Comparison of ENCODE assay signal across 9 mouse cellular contexts in genomic region chr16:27389534-27390282, GRCm38 (mm10). TPM values are rescaled to one million over a fixed set of nuclear protein-coding genes. Genes with fewer than 3 reads are reported as not detected.
DNase-seq lines count a peak whose midpoint lies in the region; ATAC-seq and TF ChIP-seq lines count a peak whose summit lies in the region.
"Had no signal": no experiment of that assay in that cellular context is flagged by ENCODE, and none has a peak within 500 bp of the region (broad histone marks: within the 10 kb centered on the region; RNA-seq: fewer than 3 reads in every experiment).

No protein-coding gene starts in this region.

- peak overlapping the region; percentile 69 for H3K4me2 ChIP-seq in kidney, postnatal 0 days (ENCODE audit: low read length)

- ATAC-seq in granulocyte monocyte progenitor cell, adult 5-6 weeks (replicated peaks; ENCODE audit: poor library complexity, severe bottlenecking), result peak; percentile 7; the same call in 1 of the 2 replicates
- no peak for ATAC-seq in kidney, postnatal 0 days (replicated peaks; ENCODE audit: low FRiP score, low read depth)

- H3K9ac ChIP-seq in kidney, postnatal 0 days (ENCODE audit: low read depth, low read length), result peak overlapping the region; percentile 95

- no peaks in the 10 kb centered on the region for H3K27me3 ChIP-seq in thymus, adult 2 months (ENCODE audit: control insufficient read depth, insufficient read depth, low read length)
- no peaks in the 10 kb centered on the region for H3K27me3 ChIP-seq in kidney, postnatal 0 days (ENCODE audit: insufficient read depth, low read length)
- no peaks in the 10 kb centered on the region for H3K27me3 ChIP-seq in midbrain, embryonic 10.5 days (ENCODE audit: low read depth, poor library complexity, severe bottlenecking)

- no peaks in the 10 kb centered on the region for H3K9me3 ChIP-seq in kidney, postnatal 0 days (replicated peaks; ENCODE audit: low read length)
- no peaks in the 10 kb centered on the region for H3K9me3 ChIP-seq in midbrain, embryonic 10.5 days (replicated peaks)

- peak; percentile 4 for DNase-seq in thymus, adult 2 months
- no peak for DNase-seq in thymus, postnatal 10 days (ENCODE audit: low spot score in 2 of 2)
- peak; percentile 41 for DNase-seq in cerebellum, adult 9-11 months
- DNase-seq in kidney, postnatal 0 days (ENCODE audit: low spot score), result peak; percentile 57
- peak; percentile 26 for DNase-seq in midbrain, embryonic 10.5 days (ENCODE audit: low spot score)
- DNase-seq in left cerebral cortex, adult 18-20 months (ENCODE audit: low spot score in 2 of 2), result no peak
- DNase-seq in left cerebral cortex, adult 11 months (ENCODE audit: low spot score), result no peak

- no peaks in the 10 kb centered on the region for H3K36me3 ChIP-seq in thymus, adult 2 months (ENCODE audit: control insufficient read depth, insufficient read depth, low read length)
- no peaks in the 10 kb centered on the region for H3K36me3 ChIP-seq in kidney, postnatal 0 days (ENCODE audit: insufficient read depth, low read length)
- no peaks in the 10 kb centered on the region for H3K36me3 ChIP-seq in midbrain, embryonic 10.5 days

- no peak for TF ChIP-seq POLR2A in thymus, adult 2 months (IDR thresholded peaks at IDR 0.05; ENCODE audit: control insufficient read depth, extremely low read depth, insufficient read depth, low read length, poor library complexity)

- H3K27ac ChIP-seq in thymus, adult 2 months (ENCODE audit: control insufficient read depth, insufficient read depth, low read length), result no peak overlapping the region; the same call in 1 of the 2 replicates
- peak overlapping the region; percentile 97 for H3K27ac ChIP-seq in kidney, postnatal 0 days
- peak overlapping the region; percentile 98 for H3K27ac ChIP-seq in midbrain, embryonic 10.5 days (replicated peaks)

- H3K4me3 ChIP-seq in thymus, adult 2 months (ENCODE audit: control insufficient read depth, insufficient read depth, low read length), result peak overlapping the region; percentile 99; the same call in 1 of the 2 replicates
- H3K4me3 ChIP-seq in kidney, postnatal 0 days (replicated peaks; ENCODE audit: low read depth, low read length), result peak overlapping the region; percentile 80
- H3K4me3 ChIP-seq in midbrain, embryonic 10.5 days, result peak overlapping the region; percentile 89

- TF ChIP-seq CTCF in thymus, adult 2 months (IDR thresholded peaks at IDR 0.05; ENCODE audit: borderline replicate concordance, control insufficient read depth, extremely low read depth, insufficient read depth, low read length, poor library complexity), result no peak
- TF ChIP-seq CTCF in kidney, postnatal 0 days (IDR thresholded peaks at IDR 0.05; ENCODE audit: low read depth), result no peak

- H3K4me1 ChIP-seq in thymus, adult 2 months (replicated peaks; ENCODE audit: control insufficient read depth, insufficient read depth, low read length), result peaks cover 5% of the 10 kb centered on the region; the same call in 1 of the 2 replicates
- 0 out of 2 replicates have a peak, but pooled peaks cover 9% of the 10 kb centered on the region for H3K4me1 ChIP-seq in kidney, postnatal 0 days (replicated peaks; ENCODE audit: insufficient read depth, low read length)
- peaks cover 28% of the 10 kb centered on the region for H3K4me1 ChIP-seq in midbrain, embryonic 10.5 days

- WGBS in thymus, adult 2 months, result 41% methylated on average over 7 of the region's 7 CpGs
- WGBS in kidney, postnatal 0 days, result 22% methylated on average over 7 of the region's 7 CpGs
- 32% methylated on average over 7 of the region's 7 CpGs for WGBS in midbrain, embryonic 10.5 days

RNA-seq across cellular contexts. Expression of gene Ccdc50, which starts 1.0 kb away (rescaled TPM):
- 8.4 and 11.0 TPM in 2 replicates for polyA plus RNA-seq in thymus, adult 2 months (2012; rRNA removed)
- total RNA-seq in granulocyte monocyte progenitor cell, adult 5-6 weeks (2014; fragmentation: Nextera tagmentation), result 59.0 and 83.0 TPM in 2 replicates
- 155 and 170 TPM in 2 replicates for total RNA-seq in granulocyte monocyte progenitor cell, adult 5-6 weeks (2017)
- 37.4 and 39.8 TPM in 2 replicates for polyA plus RNA-seq in kidney, postnatal 0 days (2015; fragmentation: Nextera tagmentation; extraction: Ambion mirVana)
- 53.2 and 57.8 TPM in 2 replicates for polyA plus RNA-seq in midbrain, embryonic 10.5 days (2016; fragmentation: Nextera tagmentation; extraction: Ambion mirVana)
- 10 to 100 TPM; 54.2 to 58.8 TPM for total RNA-seq in left cerebral cortex, adult 18-20 months (2021)

RNA-seq across cellular contexts. Expression of gene Uts2b, which starts 19.7 kb away (rescaled TPM):
- not detected in 2 replicates for polyA plus RNA-seq in thymus, adult 2 months (2012; rRNA removed)
- total RNA-seq in granulocyte monocyte progenitor cell, adult 5-6 weeks (2014; fragmentation: Nextera tagmentation), result not detected in 2 replicates
- not detected in 2 replicates for total RNA-seq in granulocyte monocyte progenitor cell, adult 5-6 weeks (2017)
- not detected in 2 replicates for polyA plus RNA-seq in kidney, postnatal 0 days (2015; fragmentation: Nextera tagmentation; extraction: Ambion mirVana)
- not detected in 2 replicates for polyA plus RNA-seq in midbrain, embryonic 10.5 days (2016; fragmentation: Nextera tagmentation; extraction: Ambion mirVana)
- not detected for total RNA-seq in left cerebral cortex, adult 18-20 months (2021)
- polyA plus RNA-seq: large intestine, adult 2 months had no signal

Comparison
In these comparisons a context has a peak if more than half of its experiments do, and no peak if none do; other contexts are left out.
1. DNase-seq: peak in thymus, adult 2 months (single experiment), cerebellum, adult 9-11 months (single experiment), kidney, postnatal 0 days (single experiment) and midbrain, embryonic 10.5 days (single experiment); none in thymus, postnatal 10 days (0 of 2), left cerebral cortex, adult 18-20 months (0 of 2) and left cerebral cortex, adult 11 months (single experiment).
2. Peak in every context shown above with its lines, with median percentiles within 50 percentile points of each other: H3K4me3 ChIP-seq.